Mouse (Mus musculus): ENCODE measurements around the gene Hist1h3b.
A peak's percentile ranks its signal among the peaks of the same experiment; 100 is the strongest.
"Not testable (repeated sequence)": the region's sequence is repeated elsewhere in the genome, so short reads cannot be mapped to it uniquely, and the experiment has no call there.

The Hist1h3b gene

DNA sequence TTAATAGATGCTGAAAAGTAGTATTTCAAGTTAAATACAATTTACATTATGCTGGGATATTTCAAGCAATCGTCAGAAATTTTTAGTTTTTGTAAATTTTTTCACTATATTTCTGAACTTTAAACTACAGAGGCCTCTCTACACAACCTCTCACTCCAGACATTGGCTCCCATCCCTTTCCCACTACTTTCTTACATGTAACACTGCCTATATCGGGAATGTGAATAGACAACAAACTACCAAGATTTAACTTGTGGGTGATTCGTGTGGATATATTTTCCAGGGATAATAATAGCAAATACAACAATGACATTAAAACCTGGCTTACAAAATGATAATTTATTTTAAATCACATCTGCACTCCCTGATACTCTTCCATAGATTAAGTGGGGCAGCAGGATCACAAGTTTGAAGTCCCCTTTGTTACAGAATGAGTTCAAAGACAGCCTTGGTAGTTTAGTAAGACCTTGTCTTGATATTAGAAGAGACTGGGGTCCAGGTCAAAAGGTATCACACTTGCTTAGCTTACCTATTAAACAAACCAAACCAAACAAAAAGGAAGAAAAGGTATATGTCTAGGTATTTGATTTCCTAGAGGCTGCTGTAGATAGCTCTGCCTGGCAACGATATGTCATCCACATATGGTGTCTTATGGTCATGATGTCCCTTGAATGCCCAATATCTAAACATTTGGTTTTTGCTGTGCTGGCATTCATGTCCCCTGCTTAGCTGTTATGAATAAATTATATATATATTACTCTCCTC is 1.4 kb downstream of the Hist1h3b start:
- peak; percentile 59 for DNase-seq (ENCODE audit: low read depth)

DNA sequence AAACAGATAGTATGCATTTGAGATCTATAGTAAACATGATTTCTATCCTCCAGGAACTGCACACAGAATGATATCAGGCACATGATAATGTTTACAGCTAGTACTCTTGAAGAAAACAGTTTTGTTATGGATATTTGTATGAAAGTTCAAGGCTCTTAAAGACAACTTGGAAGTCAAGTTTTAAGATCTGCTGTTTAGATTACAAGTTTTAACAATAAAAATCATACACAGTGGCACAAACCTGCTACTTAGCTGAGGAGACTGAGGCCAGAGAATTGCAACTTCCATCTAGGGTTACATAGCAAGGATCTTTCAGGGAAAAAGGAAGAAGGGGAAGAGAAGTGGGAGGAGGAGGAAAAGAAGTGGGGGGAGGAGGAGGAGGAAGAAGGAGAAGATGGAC is 2.9 kb downstream of the Hist1h3b start:
- DNase-seq (ENCODE audit: low read depth), result no peak

- peak; percentile 99 for DNase-seq (ENCODE audit: low read depth)
These were observed 4.7 kb downstream of the Hist1h3b start, which contains the start of gene Hist1h4b for GRCm38 (mm10) chr13:23756790-23757189. Gene Hist1h4b, plus strand, starts transcription at chr13:23757013.

- DNase-seq (ENCODE audit: low read depth), result peak; percentile 91
These were observed 5.2 kb downstream of the Hist1h3b start for GRCm38 (mm10) chr13:23757211-23757773.

DNA sequence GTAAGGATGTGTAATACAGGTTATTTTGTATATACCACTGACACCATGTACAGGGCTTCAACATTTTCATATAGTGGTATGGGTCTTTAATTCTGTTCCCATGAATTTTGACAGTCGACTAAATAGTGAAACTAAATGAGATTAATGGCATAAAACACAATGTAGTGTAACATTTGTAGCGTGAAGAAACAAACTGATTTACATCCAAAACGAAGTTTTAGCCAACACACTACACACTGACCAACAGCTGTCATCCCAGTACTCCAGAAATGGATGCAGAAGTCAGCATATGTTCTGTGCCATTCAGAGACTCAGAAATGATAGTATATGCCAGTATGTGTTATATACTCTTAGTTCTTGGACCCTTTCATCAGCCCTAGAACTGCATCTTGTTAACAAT is 5.9 kb downstream of the Hist1h3b start:
- DNase-seq (ENCODE audit: low read depth), result peak; percentile 55

DNA sequence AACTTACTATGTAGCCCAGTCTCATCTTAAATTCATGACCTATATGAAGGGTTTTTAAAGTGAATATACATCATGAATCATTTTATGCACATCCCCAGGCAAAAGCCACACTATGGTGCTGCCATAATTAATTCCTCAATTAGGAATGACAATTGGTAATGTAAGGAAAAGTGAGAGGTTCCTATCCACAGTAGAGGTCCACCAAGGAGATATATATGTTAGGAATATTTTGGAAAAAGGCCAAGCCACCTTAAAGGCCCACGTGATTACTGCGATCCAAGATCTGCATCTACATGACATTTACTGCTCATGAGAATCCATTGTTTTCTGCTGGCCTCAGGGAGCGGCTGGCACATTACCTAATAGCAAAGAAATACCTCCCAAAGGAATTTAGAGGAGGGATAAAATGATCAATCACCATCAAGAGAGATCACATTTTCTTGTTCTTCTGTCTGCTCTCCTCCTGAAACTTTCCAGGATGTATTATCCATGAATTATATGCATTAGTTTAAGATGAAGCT is 7.2 kb downstream of the Hist1h3b start:
- peak; percentile 19 for DNase-seq (ENCODE audit: low read depth)

GRCm38 (mm10) chr13:23759916-23760239 is 7.8 kb downstream of the Hist1h3b start:
- no peak for DNase-seq (ENCODE audit: low read depth)

DNA sequence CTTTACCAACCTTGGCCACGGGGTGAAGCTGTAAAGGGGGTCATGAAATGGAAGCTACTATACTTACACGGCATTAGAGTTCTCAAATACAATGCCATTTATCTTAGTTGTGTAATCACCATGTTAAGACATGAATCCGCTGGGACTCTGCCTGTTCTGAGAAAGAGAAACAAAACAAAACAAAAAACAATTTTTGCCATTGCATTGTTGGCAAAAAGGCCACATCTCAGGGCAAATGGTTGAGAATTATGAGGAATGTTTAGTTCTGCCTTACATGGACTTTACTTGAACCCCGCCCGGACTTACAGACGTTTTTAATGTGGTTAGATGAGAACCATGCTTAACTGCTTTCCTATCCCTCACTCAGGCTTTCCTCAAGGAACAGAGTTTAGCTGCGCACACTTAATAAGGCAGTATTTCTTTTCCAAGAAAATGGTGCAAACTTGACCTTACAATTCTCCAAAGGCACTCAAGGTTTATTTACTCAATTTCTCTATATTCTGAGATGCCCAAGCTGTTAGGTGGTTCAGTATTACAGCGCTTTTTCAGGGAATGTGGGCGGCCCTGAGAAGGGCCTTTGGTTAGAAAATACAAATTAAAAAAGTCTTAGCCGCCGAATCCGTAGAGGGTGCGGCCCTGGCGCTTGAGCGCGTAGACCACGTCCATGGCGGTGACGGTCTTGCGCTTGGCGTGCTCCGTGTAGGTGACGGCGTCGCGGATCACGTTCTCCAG is 8.3 kb downstream of the Hist1h3b start:
- DNase-seq (ENCODE audit: low read depth), result peak; percentile 94

DNA sequence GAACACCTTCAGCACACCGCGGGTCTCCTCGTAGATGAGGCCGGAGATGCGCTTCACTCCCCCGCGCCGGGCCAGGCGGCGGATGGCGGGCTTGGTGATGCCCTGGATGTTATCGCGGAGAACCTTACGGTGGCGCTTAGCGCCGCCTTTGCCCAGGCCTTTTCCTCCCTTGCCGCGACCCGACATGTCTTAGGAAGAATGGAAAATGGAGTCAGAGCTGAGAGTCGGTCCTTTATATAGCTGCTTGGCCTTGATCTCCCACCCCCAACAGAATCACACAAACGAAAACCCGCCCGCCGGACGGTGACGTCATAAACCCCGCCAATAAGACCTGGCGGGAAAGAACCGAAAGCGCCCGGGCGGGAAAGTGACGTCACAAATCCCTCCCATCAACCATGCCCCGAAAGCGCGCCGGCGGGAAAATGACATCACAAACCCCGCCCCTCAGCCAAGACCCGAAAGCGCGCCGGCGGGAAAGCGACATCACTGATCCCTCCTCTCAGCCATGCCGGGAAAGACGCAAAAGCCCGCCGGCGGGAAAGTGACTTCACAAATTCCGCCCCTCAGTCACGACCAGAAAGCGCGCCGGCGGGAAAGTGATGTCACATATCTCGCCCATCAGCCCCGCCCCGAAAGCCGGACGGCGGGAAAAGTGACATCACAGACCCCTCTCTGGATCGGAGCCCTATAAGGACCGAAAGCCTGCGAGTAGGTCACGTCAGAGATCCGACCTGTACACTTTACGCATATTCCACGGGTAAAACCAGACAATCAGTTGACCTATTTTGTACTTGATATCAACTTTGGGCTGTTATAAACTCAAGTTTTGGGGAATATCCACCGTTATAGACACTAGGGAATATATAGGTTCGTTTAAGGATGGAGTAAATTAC is 9.2 kb downstream of the Hist1h3b start, which contains the start of gene Hist1h4a:
TSS of gene Hist1h4a (minus strand) at position 259 of the 893 bp plus-strand sequence.
- peak; percentile 100 for DNase-seq (ENCODE audit: low read depth)

- DNase-seq (ENCODE audit: low read depth), result peak; percentile 99
These were observed 10.1 kb downstream of the Hist1h3b start, which contains the start of gene Hist1h3a for GRCm38 (mm10) chr13:23761871-23762821. Gene Hist1h3a, minus strand, starts transcription at chr13:23762386.

- DNase-seq (ENCODE audit: low read depth), result no peak
These were observed 11.1 kb downstream of the Hist1h3b start for GRCm38 (mm10) chr13:23763242-23763585.

DNA sequence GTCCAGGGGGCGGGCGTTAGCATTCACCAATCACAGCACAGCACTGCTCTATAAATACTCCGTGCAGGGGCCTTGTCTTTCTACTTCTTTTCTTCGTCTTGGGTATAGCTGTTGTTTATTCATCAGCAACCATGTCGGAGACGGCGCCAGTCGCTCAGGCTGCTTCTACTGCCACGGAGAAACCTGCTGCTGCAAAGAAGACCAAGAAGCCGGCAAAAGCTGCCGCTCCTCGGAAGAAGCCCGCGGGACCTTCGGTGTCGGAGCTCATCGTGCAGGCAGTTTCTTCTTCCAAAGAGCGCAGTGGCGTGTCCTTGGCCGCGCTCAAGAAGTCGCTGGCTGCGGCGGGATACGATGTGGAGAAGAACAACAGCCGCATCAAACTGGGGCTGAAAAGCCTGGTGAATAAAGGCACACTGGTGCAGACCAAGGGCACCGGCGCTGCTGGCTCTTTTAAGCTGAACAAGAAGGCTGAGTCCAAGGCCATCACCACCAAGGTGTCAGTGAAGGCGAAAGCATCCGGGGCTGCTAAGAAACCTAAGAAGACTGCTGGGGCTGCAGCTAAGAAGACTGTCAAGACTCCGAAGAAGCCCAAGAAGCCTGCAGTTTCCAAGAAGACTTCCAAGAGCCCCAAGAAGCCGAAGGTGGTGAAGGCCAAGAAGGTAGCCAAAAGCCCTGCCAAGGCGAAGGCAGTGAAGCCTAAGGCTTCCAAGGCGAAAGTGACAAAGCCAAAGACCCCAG is 11.7 kb downstream of the Hist1h3b start, which contains the start of gene Hist1h1a:
TSS of gene Hist1h1a (plus strand) at position 81 of the 738 bp plus-strand sequence.
- peak; percentile 99 for DNase-seq (ENCODE audit: low read depth)

DNA sequence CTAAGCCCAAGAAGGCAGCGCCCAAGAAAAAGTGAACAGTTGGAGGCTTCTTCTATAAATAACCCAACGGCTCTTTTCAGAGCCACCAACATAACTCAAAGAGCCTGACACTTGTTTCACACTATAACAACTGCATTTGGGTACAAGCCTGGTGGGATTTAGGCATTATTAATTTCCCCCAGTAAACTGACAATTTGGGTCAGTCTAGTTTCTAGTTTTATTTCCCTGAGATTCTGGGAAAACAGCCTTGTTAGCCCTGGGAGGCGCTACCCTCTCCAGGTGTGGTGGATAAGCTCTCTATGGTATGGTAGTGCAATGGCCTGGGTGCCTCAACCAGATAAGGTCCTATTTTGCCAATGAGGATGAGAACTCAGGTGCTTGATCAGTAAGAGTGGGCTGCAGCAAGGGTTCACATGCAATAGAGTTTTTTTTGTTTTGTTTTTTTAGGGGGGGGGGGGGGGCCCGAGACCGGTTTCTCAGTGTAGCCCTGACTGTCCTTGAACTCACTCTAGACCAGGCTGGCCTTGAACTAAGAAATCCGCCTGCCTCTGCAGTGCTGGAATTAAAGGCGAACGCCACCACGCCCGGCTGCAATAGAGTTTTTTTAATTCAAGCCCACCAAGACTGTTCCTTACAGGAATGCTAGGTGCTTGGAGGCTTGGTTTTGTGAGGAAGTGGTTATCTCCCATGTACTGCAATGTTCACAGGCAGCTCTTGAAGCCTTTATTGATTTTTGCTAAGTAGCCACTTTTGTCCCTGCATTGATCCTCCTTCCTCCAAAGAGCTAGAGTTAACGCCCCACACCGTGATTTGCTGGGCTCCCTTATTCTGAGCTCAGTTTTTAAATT is 12.5 kb downstream of the Hist1h3b start:
- DNase-seq (ENCODE audit: low read depth), result peak; percentile 72

- DNase-seq (ENCODE audit: low read depth), result peak; percentile 49
These were observed 13.1 kb downstream of the Hist1h3b start for GRCm38 (mm10) chr13:23765172-23765513.

DNA sequence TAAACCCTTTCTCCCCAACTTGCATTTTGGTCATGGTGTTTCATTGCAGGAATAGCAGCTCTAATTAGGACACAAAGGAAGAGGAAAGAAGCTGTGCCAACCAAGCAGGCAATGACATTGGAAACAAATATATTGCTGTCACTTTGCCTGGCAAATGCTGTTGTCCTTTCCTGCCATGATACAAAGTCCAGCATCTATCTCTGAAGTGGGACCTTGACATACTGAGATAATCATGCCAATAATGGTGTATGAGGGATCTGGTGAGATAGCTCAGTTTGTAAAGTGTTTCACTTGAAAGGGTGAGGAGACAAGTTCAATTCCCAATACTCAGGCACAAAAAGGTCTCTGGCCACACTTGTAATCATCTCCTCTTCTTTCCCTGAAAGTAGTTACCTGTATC is 14.7 kb downstream of the Hist1h3b start:
- DNase-seq (ENCODE audit: low read depth), result no peak

GRCm38 (mm10) chr13:23768834-23769397 is 16.8 kb downstream of the Hist1h3b start:
- peak; percentile 41 for DNase-seq (ENCODE audit: low read depth)

GRCm38 (mm10) chr13:23769613-23770012 is 17.5 kb downstream of the Hist1h3b start, which contains the start of gene Trim38:
Gene Trim38, plus strand, starts transcription at chr13:23769913.
- not testable (repeated sequence) for DNase-seq (ENCODE audit: low read depth)

- no peak for DNase-seq (ENCODE audit: low read depth)
These were observed 20.7 kb downstream of the Hist1h3b start for GRCm38 (mm10) chr13:23772561-23773313.

Data from 416B (cell line).